17 mouse cellular contexts compared by ENCODE assay signal in genomic region chr1:76512156-76512555, GRCm38 (mm10).
"Had no signal": no experiment of that assay in that cellular context is flagged by ENCODE, and none has a peak within 500 bp of the region (broad histone marks: within the 10 kb centered on the region; RNA-seq: fewer than 3 reads in every experiment).

No protein-coding gene starts in this region.

- H3K4me2 ChIP-seq: liver, embryonic 13.5 days; lung, embryonic 14.5 days; midbrain, embryonic 12.5 days; midbrain, embryonic 15.5 days; neural tube, embryonic 12.5 days; neural tube, embryonic 15.5 days; stomach, embryonic 15.5 days had no signal

- ATAC-seq: lung, postnatal 0 days; midbrain, embryonic 15.5 days had no signal

- H3K9ac ChIP-seq: liver, embryonic 13.5 days; lung, embryonic 14.5 days; midbrain, embryonic 12.5 days; midbrain, embryonic 15.5 days; neural tube, embryonic 12.5 days; neural tube, embryonic 15.5 days; stomach, embryonic 15.5 days had no signal

- H3K36me3 ChIP-seq: liver, embryonic 13.5 days; midbrain, embryonic 12.5 days; midbrain, embryonic 15.5 days; neural tube, embryonic 12.5 days; neural tube, embryonic 15.5 days; stomach, embryonic 15.5 days had no signal

- DNase-seq: kidney, postnatal 25 days; layer of hippocampus, adult 9-11 months; liver, embryonic 13.5 days; lung, embryonic 14.5 days; retina, postnatal 1 day; right cerebral cortex, postnatal 25 days; spleen, adult 18-20 months; thymus, postnatal 36 days had no signal

- H3K27ac ChIP-seq: kidney, postnatal 0 days; layer of hippocampus, adult 2 months; liver, embryonic 13.5 days; macrophage; midbrain, embryonic 12.5 days; midbrain, embryonic 15.5 days; neural tube, embryonic 12.5 days; neural tube, embryonic 15.5 days; stomach, embryonic 15.5 days had no signal

- H3K4me1 ChIP-seq: liver, embryonic 13.5 days; midbrain, embryonic 12.5 days; midbrain, embryonic 15.5 days; neural tube, embryonic 12.5 days; neural tube, embryonic 15.5 days; stomach, embryonic 15.5 days had no signal

- H3K27me3 ChIP-seq: liver, embryonic 13.5 days; midbrain, embryonic 12.5 days; midbrain, embryonic 15.5 days; neural tube, embryonic 12.5 days; neural tube, embryonic 15.5 days; stomach, embryonic 15.5 days had no signal

- H3K9me3 ChIP-seq: liver, embryonic 13.5 days; midbrain, embryonic 12.5 days; midbrain, embryonic 15.5 days; neural tube, embryonic 12.5 days; stomach, embryonic 15.5 days had no signal

- H3K4me3 ChIP-seq: layer of hippocampus, adult 2 months; liver, embryonic 13.5 days; midbrain, embryonic 12.5 days; midbrain, embryonic 15.5 days; neural tube, embryonic 12.5 days; neural tube, embryonic 15.5 days; stomach, embryonic 15.5 days had no signal
